Mouse (Mus musculus): ENCODE results near the gene Olfr993. TPM values are rescaled to one million over a fixed set of nuclear protein-coding genes. Genes with fewer than 3 reads are reported as not detected.

The Olfr993 gene
- not detected in 2 replicates for polyA plus RNA-seq (2015; fragmentation: Nextera tagmentation; extraction: Ambion mirVana)

GRCm38 (mm10) chr2:85414777-85415176 lies at the start of gene Olfr993:
Gene Olfr993, minus strand, starts transcription at chr2:85414877.
- Histone ChIP-seq H3K4me3 (no peak within 1 kb of the TSS), H3K9ac (no peak within 1 kb of the TSS), H3K36me3 (no peaks in the 10 kb centered on the region), H3K9me3 (replicated peaks) (no peaks in the 10 kb centered on the region), H3K27ac (no peak within 1 kb of the TSS), H3K4me1 (replicated peaks) (no peaks in the 10 kb centered on the region), H3K27me3 (no peaks in the 10 kb centered on the region), H3K4me2 (no peak within 1 kb of the TSS)
- ATAC-seq (replicated peaks; ENCODE audit: insufficient number of reproducible peaks, insufficient read depth, low FRiP score, low read depth), result no peak

- Histone ChIP-seq H3K4me2 (no peak within 1 kb of the TSS), H3K4me1 (replicated peaks) (no peaks in the 10 kb centered on the region), H3K9ac (no peak within 1 kb of the TSS), H3K9me3 (replicated peaks) (no peaks in the 10 kb centered on the region), H3K27ac (no peak within 1 kb of the TSS), H3K36me3 (no peaks in the 10 kb centered on the region), H3K4me3 (no peak within 1 kb of the TSS), H3K27me3 (no peaks in the 10 kb centered on the region)
- no peak for ATAC-seq (replicated peaks; ENCODE audit: insufficient number of reproducible peaks, insufficient read depth, low FRiP score, low read depth)
- 11% methylated on average over 1 of the region's 1 CpGs for WGBS
These were observed 28.9 kb upstream of the Olfr993 start, which contains the start of gene Olfr995 for GRCm38 (mm10) chr2:85443539-85443938. Gene Olfr995, minus strand, starts transcription at chr2:85443639.

GRCm38 (mm10) chr2:85442546-85442945 lies 27.9 kb upstream of the Olfr993 start:
- Histone ChIP-seq H3K4me1 (replicated peaks) (no peaks in the 10 kb centered on the region), H3K9me3 (replicated peaks) (no peaks in the 10 kb centered on the region), H3K27me3 (no peaks in the 10 kb centered on the region), H3K36me3 (no peaks in the 10 kb centered on the region), H3K9ac (no peak overlapping the region), H3K27ac (no peak overlapping the region), H3K4me2 (no peak overlapping the region), H3K4me3 (no peak overlapping the region)
- no peak for ATAC-seq (replicated peaks; ENCODE audit: insufficient number of reproducible peaks, insufficient read depth, low FRiP score, low read depth)

GRCm38 (mm10) chr2:85436351-85436750 lies 21.7 kb upstream of the Olfr993 start, which contains the start of gene Olfr994:
Gene Olfr994, minus strand, starts transcription at chr2:85436451.
- H3K9ac ChIP-seq, result no peak within 1 kb of the TSS
- H3K27me3 ChIP-seq, result no peaks in the 10 kb centered on the region
- H3K9me3 ChIP-seq (replicated peaks), result no peaks in the 10 kb centered on the region
- H3K4me3 ChIP-seq, result no peak within 1 kb of the TSS
- no peaks in the 10 kb centered on the region for H3K4me1 ChIP-seq (replicated peaks)
- 90% methylated on average over 3 of the region's 3 CpGs for WGBS
- H3K36me3 ChIP-seq, result no peaks in the 10 kb centered on the region
- no peak within 1 kb of the TSS for H3K4me2 ChIP-seq
- ATAC-seq (replicated peaks; ENCODE audit: insufficient number of reproducible peaks, insufficient read depth, low FRiP score, low read depth), result no peak
- no peak within 1 kb of the TSS for H3K27ac ChIP-seq

GRCm38 (mm10) chr2:85425893-85426292 lies 11.2 kb upstream of the Olfr993 start:
- Histone ChIP-seq H3K27me3 (no peaks in the 10 kb centered on the region), H3K4me1 (replicated peaks) (no peaks in the 10 kb centered on the region), H3K36me3 (no peaks in the 10 kb centered on the region), H3K9ac (no peak overlapping the region), H3K27ac (no peak overlapping the region), H3K4me2 (no peak overlapping the region), H3K9me3 (replicated peaks) (no peaks in the 10 kb centered on the region), H3K4me3 (no peak overlapping the region)
- WGBS, result 70% methylated on average over 1 of the region's 1 CpGs
- no peak for ATAC-seq (replicated peaks; ENCODE audit: insufficient number of reproducible peaks, insufficient read depth, low FRiP score, low read depth)

GRCm38 (mm10) chr2:85409369-85409768 lies 5.3 kb downstream of the Olfr993 start, which contains the start of gene Olfr992:
Gene Olfr992, minus strand, starts transcription at chr2:85409469.
- Histone ChIP-seq H3K9me3 (replicated peaks) (no peaks in the 10 kb centered on the region), H3K9ac (no peak within 1 kb of the TSS), H3K4me1 (replicated peaks) (no peaks in the 10 kb centered on the region), H3K27me3 (no peaks in the 10 kb centered on the region), H3K27ac (no peak within 1 kb of the TSS), H3K4me3 (no peak within 1 kb of the TSS), H3K36me3 (no peaks in the 10 kb centered on the region), H3K4me2 (no peak within 1 kb of the TSS)
- ATAC-seq (replicated peaks; ENCODE audit: insufficient number of reproducible peaks, insufficient read depth, low FRiP score, low read depth), result no peak
- WGBS, result 44% methylated on average over 2 of the region's 2 CpGs

Other genes with a start within 250 kb of the Olfr993 start
- gene Lrrc55, start 217.7 kb downstream of the Olfr993 start, polyA plus RNA-seq (2015; fragmentation: Nextera tagmentation; extraction: Ambion mirVana), result 0.37 and 0.48 TPM in 2 replicates
- not detected in 2 replicates for gene Olfr987, start 75.6 kb downstream of the Olfr993 start, polyA plus RNA-seq (2015; fragmentation: Nextera tagmentation; extraction: Ambion mirVana)
- gene Olfr988, start 51.6 kb downstream of the Olfr993 start, polyA plus RNA-seq (2015; fragmentation: Nextera tagmentation; extraction: Ambion mirVana), result not detected in 2 replicates
- not detected in 2 replicates for gene Olfr992, start 5.4 kb downstream of the Olfr993 start, polyA plus RNA-seq (2015; fragmentation: Nextera tagmentation; extraction: Ambion mirVana)
- not detected in 2 replicates for gene Olfr994, start 21.6 kb upstream of the Olfr993 start, polyA plus RNA-seq (2015; fragmentation: Nextera tagmentation; extraction: Ambion mirVana)
- not detected in 2 replicates for gene Olfr995, start 28.8 kb upstream of the Olfr993 start, polyA plus RNA-seq (2015; fragmentation: Nextera tagmentation; extraction: Ambion mirVana)
- gene 4833423E24Rik, start 104.1 kb upstream of the Olfr993 start, polyA plus RNA-seq (2015; fragmentation: Nextera tagmentation; extraction: Ambion mirVana), result 0.15 and 0.29 TPM in 2 replicates
- gene Olfr996, start 164.3 kb upstream of the Olfr993 start, polyA plus RNA-seq (2015; fragmentation: Nextera tagmentation; extraction: Ambion mirVana), result not detected in 2 replicates
- gene Olfr998, start 174.1 kb upstream of the Olfr993 start, polyA plus RNA-seq (2015; fragmentation: Nextera tagmentation; extraction: Ambion mirVana), result not detected in 2 replicates
- not detected in 2 replicates for gene Olfr1000, start 197.0 kb upstream of the Olfr993 start, polyA plus RNA-seq (2015; fragmentation: Nextera tagmentation; extraction: Ambion mirVana)
- not detected in 2 replicates for gene Olfr1002, start 235.8 kb upstream of the Olfr993 start, polyA plus RNA-seq (2015; fragmentation: Nextera tagmentation; extraction: Ambion mirVana)
- not detected in 2 replicates for gene Olfr154, start 249.6 kb upstream of the Olfr993 start, polyA plus RNA-seq (2015; fragmentation: Nextera tagmentation; extraction: Ambion mirVana)